ENCODE assay signal across 8 mouse cellular contexts in the genomic region with DNA sequence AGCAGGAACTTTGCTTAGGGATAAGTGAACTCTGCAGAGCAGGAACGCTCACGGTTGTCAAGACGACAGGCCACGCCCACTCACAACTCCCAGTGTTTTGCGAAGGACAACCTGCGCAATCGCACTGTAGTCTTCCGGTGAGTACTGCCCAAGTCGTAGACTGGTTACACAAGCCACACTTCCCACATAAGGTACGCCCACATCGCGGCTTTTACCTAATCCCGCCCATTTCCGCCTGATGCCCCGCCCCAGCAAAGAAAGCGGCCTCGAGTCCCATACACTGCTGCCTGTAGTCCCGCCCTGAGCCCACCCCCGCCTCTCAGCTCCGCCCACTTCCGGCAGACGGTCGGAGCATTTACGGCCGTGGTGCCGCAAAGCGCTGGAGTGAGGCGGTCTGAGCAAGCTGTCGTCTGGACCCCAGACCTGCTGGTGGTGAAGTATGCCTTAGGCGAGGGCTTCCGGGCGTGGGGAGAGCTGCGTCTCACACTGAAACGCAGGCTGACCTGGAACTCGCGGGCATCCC. TPM values are rescaled to one million over a fixed set of nuclear protein-coding genes. Genes with fewer than 3 reads are reported as not detected.
DNase-seq lines count a peak whose midpoint lies in the region; ATAC-seq and TF ChIP-seq lines count a peak whose summit lies in the region.

A gene (minus strand): TSS at position 190 of the 523 bp plus-strand sequence.
A gene (plus strand): TSS at position 319 of the 523 bp plus-strand sequence.

- WGBS in forebrain, embryonic 13.5 days, result under 1% methylated on average over 36 of the region's 36 CpGs
- WGBS in large intestine, adult 2 months, result under 1% methylated on average over 36 of the region's 36 CpGs
- WGBS in liver, postnatal 0 days (ENCODE audit: insufficient replicate concordance), result 0% methylated on average over 36 of the region's 36 CpGs
- WGBS in neural tube, embryonic 14.5 days, result 0% methylated on average over 36 of the region's 36 CpGs

- H3K36me3 ChIP-seq in ES-Bruce4 (ENCODE audit: control insufficient read depth, insufficient read depth, low read length, poor library complexity, severe bottlenecking), result 0 out of 2 replicates have a peak, but pooled peaks cover 3% of the 10 kb centered on the region
- no peaks in the 10 kb centered on the region for H3K36me3 ChIP-seq in forebrain, embryonic 13.5 days (ENCODE audit: poor library complexity, severe bottlenecking)
- no peaks in the 10 kb centered on the region; the same call in 1 of the 2 replicates for H3K36me3 ChIP-seq in liver, postnatal 0 days (replicated peaks; ENCODE audit: insufficient read depth, low read length)
- H3K36me3 ChIP-seq in neural tube, embryonic 14.5 days (ENCODE audit: control insufficient read depth, insufficient read depth, low read length), result 0 out of 2 replicates have a peak, but pooled peaks cover under 1% of the 10 kb centered on the region

- H3K27ac ChIP-seq in ES-Bruce4 (ENCODE audit: insufficient read depth, low read length), result peak within 1 kb of the TSS; percentile 81
- peak within 1 kb of the TSS; percentile 94 for H3K27ac ChIP-seq in forebrain, embryonic 13.5 days
- peak within 1 kb of the TSS; percentile 93 for H3K27ac ChIP-seq in liver, postnatal 0 days (ENCODE audit: low read depth)
- peak within 1 kb of the TSS; percentile 94 for H3K27ac ChIP-seq in neural tube, embryonic 14.5 days (ENCODE audit: low read depth, low read length)

- peak within 1 kb of the TSS; percentile 69 for H3K9ac ChIP-seq in ES-Bruce4 (ENCODE audit: low read depth, poor library complexity, severe bottlenecking)
- H3K9ac ChIP-seq in forebrain, embryonic 13.5 days, result peak within 1 kb of the TSS; percentile 85
- H3K9ac ChIP-seq in liver, postnatal 0 days (replicated peaks), result peak within 1 kb of the TSS; percentile 82
- peak within 1 kb of the TSS; percentile 90 for H3K9ac ChIP-seq in neural tube, embryonic 14.5 days (replicated peaks; ENCODE audit: low read depth, low read length)

- TF ChIP-seq EP300 in ES-Bruce4 (IDR thresholded peaks at IDR 0.05; ENCODE audit: insufficient read depth, low read depth, low read length), result no peak; the same call in 1 of the 2 replicates
- TF ChIP-seq EP300 in liver, postnatal 0 days (IDR thresholded peaks at IDR 0.05; ENCODE audit: low read depth), result no peak

- H3K4me3 ChIP-seq in ES-Bruce4 (ENCODE audit: low read depth, low read length), result peak within 1 kb of the TSS; percentile 78
- peak within 1 kb of the TSS; percentile 76 for H3K4me3 ChIP-seq in forebrain, embryonic 13.5 days
- H3K4me3 ChIP-seq in liver, postnatal 0 days (ENCODE audit: low read depth, low read length), result peak within 1 kb of the TSS; percentile 68
- H3K4me3 ChIP-seq in neural tube, embryonic 14.5 days (ENCODE audit: low read depth, low read length), result peak within 1 kb of the TSS; percentile 78

- peak; percentile 88 for TF ChIP-seq POLR2A in ES-Bruce4 (IDR thresholded peaks at IDR 0.05; ENCODE audit: insufficient read depth, low read length)

- DNase-seq in heart, postnatal 10 days, result peak; percentile 99
- peak; percentile 100 for DNase-seq in large intestine, adult 2 months (ENCODE audit: low read depth, low spot score)
- DNase-seq in liver, postnatal 0 days, result peak; percentile 99
- peak; percentile 99 for DNase-seq in testis, postnatal 10 days (ENCODE audit: low spot score)

- H3K27me3 ChIP-seq in ES-Bruce4 (ENCODE audit: control insufficient read depth, insufficient read depth, low read length, poor library complexity, severe bottlenecking), result no peaks in the 10 kb centered on the region
- H3K27me3 ChIP-seq in forebrain, embryonic 13.5 days, result no peaks in the 10 kb centered on the region
- H3K27me3 ChIP-seq in liver, postnatal 0 days (ENCODE audit: insufficient read depth, low read length), result no peaks in the 10 kb centered on the region
- no peaks in the 10 kb centered on the region for H3K27me3 ChIP-seq in neural tube, embryonic 14.5 days (ENCODE audit: control insufficient read depth, insufficient read depth, low read length)

- peak within 1 kb of the TSS; percentile 83 for H3K4me2 ChIP-seq in forebrain, embryonic 13.5 days
- H3K4me2 ChIP-seq in liver, postnatal 0 days (ENCODE audit: low read depth, low read length), result peak within 1 kb of the TSS; percentile 79
- H3K4me2 ChIP-seq in neural tube, embryonic 14.5 days (ENCODE audit: low read depth, low read length), result peak within 1 kb of the TSS; percentile 89

- TF ChIP-seq CTCF in ES-Bruce4 (IDR thresholded peaks at IDR 0.05; ENCODE audit: low read depth, low read length), result no peak
- TF ChIP-seq CTCF in liver, postnatal 0 days (IDR thresholded peaks at IDR 0.05; ENCODE audit: low read depth), result no peak

- no peaks in the 10 kb centered on the region for H3K4me1 ChIP-seq in ES-Bruce4 (ENCODE audit: control insufficient read depth, insufficient read depth, low read length)
- peaks cover 15% of the 10 kb centered on the region for H3K4me1 ChIP-seq in forebrain, embryonic 13.5 days
- H3K4me1 ChIP-seq in liver, postnatal 0 days (ENCODE audit: insufficient read depth), result peaks cover 12% of the 10 kb centered on the region
- H3K4me1 ChIP-seq in neural tube, embryonic 14.5 days (ENCODE audit: control insufficient read depth, insufficient read depth, low read length), result peaks cover 10% of the 10 kb centered on the region

- intact Hi-C loops in heart, postnatal 10 days (cut with DNase I), result loop anchor here (1.0 to 2.0 kb wide), 2 partner anchors 38 to 130 kb away; no protein-coding TSS in a partner anchor

- no peaks in the 10 kb centered on the region for H3K9me3 ChIP-seq in ES-Bruce4 (replicated peaks; ENCODE audit: control insufficient read depth, insufficient read depth, low read length, poor library complexity, severe bottlenecking)
- H3K9me3 ChIP-seq in forebrain, embryonic 13.5 days (replicated peaks), result no peaks in the 10 kb centered on the region
- no peaks in the 10 kb centered on the region for H3K9me3 ChIP-seq in liver, postnatal 0 days (ENCODE audit: low read length)
- H3K9me3 ChIP-seq in neural tube, embryonic 14.5 days (ENCODE audit: control insufficient read depth, low read length), result no peaks in the 10 kb centered on the region

- peak; percentile 96 for ATAC-seq in cerebellum, adult (ENCODE audit: insufficient number of reproducible peaks, low FRiP score, low TSS enrichment)
- ATAC-seq in forebrain, embryonic 13.5 days, result peak; percentile 100
- ATAC-seq in liver, postnatal 0 days, result peak; percentile 99
- ATAC-seq in neural tube, embryonic 14.5 days (ENCODE audit: low read depth), result peak; percentile 100

RNA-seq across cellular contexts. Expression of the first gene that starts in this region (rescaled TPM):
- polyA plus RNA-seq in ES-Bruce4 (2011; ENCODE audit: insufficient read depth, insufficient read length, low read depth, missing spikeins), result 0.55 and 1.1 TPM in 2 replicates
- polyA plus RNA-seq in forebrain, embryonic 13.5 days (2015; fragmentation: Nextera tagmentation; extraction: Ambion mirVana), result 0.79 and 0.84 TPM in 2 replicates
- under 1 TPM; 0.40 to 0.77 TPM for total RNA-seq in heart, postnatal 10 days (2021)
- 0.18 and 0.19 TPM in 2 replicates for polyA plus RNA-seq in large intestine, adult 2 months (2012; rRNA removed)
- 0.11 and 0.13 TPM in 2 replicates for polyA plus RNA-seq in liver, postnatal 0 days (2015; fragmentation: Nextera tagmentation; extraction: Ambion mirVana)
- 0.93 and 1.4 TPM in 2 replicates for polyA plus RNA-seq in neural tube, embryonic 14.5 days (2014; fragmentation: Nextera tagmentation; extraction: Ambion mirVana)

RNA-seq across cellular contexts. Expression of the second gene that starts in this region (rescaled TPM):
- 24.6 and 28.6 TPM in 2 replicates for polyA plus RNA-seq in ES-Bruce4 (2011; ENCODE audit: insufficient read depth, insufficient read length, low read depth, missing spikeins)
- polyA plus RNA-seq in forebrain, embryonic 13.5 days (2015; fragmentation: Nextera tagmentation; extraction: Ambion mirVana), result 30.1 and 30.6 TPM in 2 replicates
- total RNA-seq in heart, postnatal 10 days (2021), result 10 to 100 TPM; 84.5 to 98.7 TPM
- polyA plus RNA-seq in large intestine, adult 2 months (2012; rRNA removed), result 4.5 and 6.0 TPM in 2 replicates
- 42.3 and 44.9 TPM in 2 replicates for polyA plus RNA-seq in liver, postnatal 0 days (2015; fragmentation: Nextera tagmentation; extraction: Ambion mirVana)
- polyA plus RNA-seq in neural tube, embryonic 14.5 days (2014; fragmentation: Nextera tagmentation; extraction: Ambion mirVana), result 26.3 and 29.6 TPM in 2 replicates

Comparison
In these comparisons a context has a peak if more than half of its experiments do, and no peak if none do; other contexts are left out.
1. Peak in every context shown above with its lines: DNase-seq, ATAC-seq, H3K4me3 ChIP-seq and H3K27ac ChIP-seq.